Mouse (Mus musculus) left cerebral cortex, postnatal 4 days (tissue): Measurements from ENCODE around the gene Pgk1. TPM values are rescaled to one million over a fixed set of nuclear protein-coding genes. Genes with fewer than 3 reads are reported as not detected.

Source experiments
- DNase-seq: peaks from one replicate; pipeline ENCODE4 v3.0.0-alpha.2; 2022
- intact Hi-C: fragments of 180-260 bp; cut with DNase I; formaldehyde crosslinking; loops from one replicate; pipeline ENCODE4 v1.15.1; 2025
- total RNA-seq, 2 experiments: library from RNA; stranded (reverse); gene quantifications; 2 replicates each; pipeline ENCODE4 v1.2.3; 2021

The Pgk1 gene
- total RNA-seq, 2 experiments from 2014 or later = 211 to 234 TPM

DNA sequence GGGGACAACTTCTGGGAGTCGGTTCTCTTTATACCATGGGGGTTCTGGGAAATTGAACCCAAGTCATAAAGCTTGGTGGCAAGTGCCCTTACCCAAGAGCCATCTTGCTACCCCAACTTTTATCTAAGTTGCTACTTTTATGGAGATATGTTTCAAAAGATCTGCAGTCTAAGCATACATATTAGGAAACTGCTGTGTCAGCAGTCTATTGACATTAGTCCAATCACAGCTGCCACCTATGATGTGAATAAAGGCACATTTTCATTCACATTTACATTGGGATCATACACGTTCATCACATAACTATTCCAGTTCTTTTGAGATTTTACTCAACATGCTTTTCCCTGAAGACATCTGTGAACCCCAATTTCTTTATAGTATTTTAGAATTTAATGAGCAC is 22.2 kb downstream of the Pgk1 start:
- intact Hi-C loops = no loop called here
- DNase-seq = no peak

GRCm38 (mm10) chrX:106219171-106220032 is 32.5 kb downstream of the Pgk1 start:
- DNase-seq = peak; percentile 69
- intact Hi-C loops = no loop called here

GRCm38 (mm10) chrX:106221058-106221457 is 34.2 kb downstream of the Pgk1 start, which contains the start of gene Taf9b:
Taf9b (minus strand) TSS chrX:106221158.
- DNase-seq = no peak
- intact Hi-C loops = no loop called here

Other genes with a start within 250 kb of the Pgk1 start
- 10 to 100 TPM; 15.7 to 16.2 TPM for gene Magt1, start 175.2 kb upstream of the Pgk1 start, total RNA-seq
- gene Cox7b, start 171.4 kb upstream of the Pgk1 start, total RNA-seq = 100 to 1,000 TPM; 270 to 271 TPM
- 10 to 100 TPM; 12.1 to 14.2 TPM for gene Atp7a, start 159.8 kb upstream of the Pgk1 start, total RNA-seq
- under 1 TPM; 0.36 to 0.60 TPM for gene Tlr13, start 43.9 kb upstream of the Pgk1 start, total RNA-seq
- 10 to 100 TPM; 19.0 to 19.6 TPM for gene Taf9b, start 34.1 kb downstream of the Pgk1 start, total RNA-seq
- not detected for gene Fnd3c2, start 68.3 kb downstream of the Pgk1 start, total RNA-seq